Mouse (Mus musculus): ENCODE data around the gene Myh10. TPM values are rescaled to one million over a fixed set of nuclear protein-coding genes. Genes with fewer than 3 reads are reported as not detected.

The Myh10 gene
- polyA plus RNA-seq, 1 experiment from 2014 or later = 125 TPM

GRCm38 (mm10) chr11:68769770-68770510 is 78.6 kb downstream of the Myh10 start:
- WGBS = 87% methylated on average over 9 of the region's 9 CpGs
- H3K4me2 ChIP-seq (ENCODE audit: low read depth, low read length) = no peak overlapping the region

GRCm38 (mm10) chr11:68776147-68776655 is 84.8 kb downstream of the Myh10 start:
- Histone ChIP-seq H3K4me3 (ENCODE audit: low read length) (no peak overlapping the region), H3K9me3 (ENCODE audit: control insufficient read depth, low read length) (no peaks in the 10 kb centered on the region), H3K27me3 (ENCODE audit: control insufficient read depth, insufficient read depth, low read depth, low read length) (no peaks in the 10 kb centered on the region), H3K9ac (ENCODE audit: low read length) (no peak overlapping the region), H3K27ac (ENCODE audit: low read length) (no peak overlapping the region), H3K36me3 (ENCODE audit: control insufficient read depth, insufficient read depth, low read length) (peaks cover 33% of the 10 kb centered on the region), H3K4me2 (ENCODE audit: low read depth, low read length) (no peak overlapping the region), H3K4me1 (replicated peaks; ENCODE audit: control insufficient read depth, insufficient read depth, low read length) (no peaks in the 10 kb centered on the region)
- WGBS = 77% methylated on average over 7 of the region's 7 CpGs
- no peak for ATAC-seq (ENCODE audit: low read depth)

More at GRCm38 (mm10) chr11:68769770-68770510, 78.6 kb downstream of the Myh10 start:
- Histone ChIP-seq H3K27ac (ENCODE audit: low read length) (no peak overlapping the region), H3K9ac (ENCODE audit: low read length) (no peak overlapping the region), H3K4me3 (ENCODE audit: low read length) (no peak overlapping the region), H3K4me1 (replicated peaks; ENCODE audit: control insufficient read depth, insufficient read depth, low read length) (no peaks in the 10 kb centered on the region), H3K27me3 (ENCODE audit: control insufficient read depth, insufficient read depth, low read depth, low read length) (no peaks in the 10 kb centered on the region), H3K9me3 (ENCODE audit: control insufficient read depth, low read length) (no peaks in the 10 kb centered on the region), H3K36me3 (ENCODE audit: control insufficient read depth, insufficient read depth, low read length) (peaks cover 52% of the 10 kb centered on the region)
- no peak for ATAC-seq (ENCODE audit: low read depth)

DNA sequence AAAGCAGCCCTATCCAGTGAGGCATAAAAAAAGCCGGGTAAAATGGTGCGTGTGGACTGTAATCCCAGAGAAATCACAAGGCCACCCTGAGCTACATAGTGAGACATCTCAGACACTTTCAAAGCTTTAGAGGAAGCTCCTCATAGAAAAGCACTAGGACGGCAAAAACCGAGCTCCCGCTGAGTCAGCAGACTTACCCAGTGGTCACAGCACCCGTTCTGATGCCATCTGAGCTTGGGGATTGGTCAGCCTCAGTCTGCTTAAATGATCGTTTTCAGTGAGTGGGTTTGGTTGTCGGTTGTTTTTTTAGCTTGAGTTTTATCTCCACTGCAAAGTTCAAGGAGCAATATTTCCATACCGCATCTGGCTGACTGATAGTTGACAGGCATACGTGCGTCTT is 86.6 kb downstream of the Myh10 start:
- H3K4me3 ChIP-seq (ENCODE audit: low read length) = no peak overlapping the region
- H3K4me2 ChIP-seq (ENCODE audit: low read depth, low read length) = no peak overlapping the region
- H3K9me3 ChIP-seq (ENCODE audit: control insufficient read depth, low read length) = no peaks in the 10 kb centered on the region
- WGBS = 81% methylated on average over 11 of the region's 11 CpGs
- no peak overlapping the region for H3K9ac ChIP-seq (ENCODE audit: low read length)
- H3K27me3 ChIP-seq (ENCODE audit: control insufficient read depth, insufficient read depth, low read depth, low read length) = no peaks in the 10 kb centered on the region
- H3K4me1 ChIP-seq (replicated peaks; ENCODE audit: control insufficient read depth, insufficient read depth, low read length) = no peaks in the 10 kb centered on the region
- H3K27ac ChIP-seq (ENCODE audit: low read length) = no peak overlapping the region
- H3K36me3 ChIP-seq (ENCODE audit: control insufficient read depth, insufficient read depth, low read length) = peaks cover 36% of the 10 kb centered on the region
- no peak for ATAC-seq (ENCODE audit: low read depth)

GRCm38 (mm10) chr11:68778855-68779254 is 87.5 kb downstream of the Myh10 start:
- Histone ChIP-seq H3K4me2 (ENCODE audit: low read depth, low read length) (no peak overlapping the region), H3K4me1 (replicated peaks; ENCODE audit: control insufficient read depth, insufficient read depth, low read length) (no peaks in the 10 kb centered on the region), H3K27ac (ENCODE audit: low read length) (no peak overlapping the region), H3K27me3 (ENCODE audit: control insufficient read depth, insufficient read depth, low read depth, low read length) (no peaks in the 10 kb centered on the region), H3K4me3 (ENCODE audit: low read length) (no peak overlapping the region), H3K9ac (ENCODE audit: low read length) (no peak overlapping the region), H3K36me3 (ENCODE audit: control insufficient read depth, insufficient read depth, low read length) (peaks cover 42% of the 10 kb centered on the region), H3K9me3 (ENCODE audit: control insufficient read depth, low read length) (no peaks in the 10 kb centered on the region)
- ATAC-seq (ENCODE audit: low read depth) = no peak

- no peak overlapping the region for H3K27ac ChIP-seq (ENCODE audit: low read length)
- no peak for ATAC-seq (ENCODE audit: low read depth)
Measured at GRCm38 (mm10) chr11:68779735-68780465, 88.5 kb downstream of the Myh10 start.

DNA sequence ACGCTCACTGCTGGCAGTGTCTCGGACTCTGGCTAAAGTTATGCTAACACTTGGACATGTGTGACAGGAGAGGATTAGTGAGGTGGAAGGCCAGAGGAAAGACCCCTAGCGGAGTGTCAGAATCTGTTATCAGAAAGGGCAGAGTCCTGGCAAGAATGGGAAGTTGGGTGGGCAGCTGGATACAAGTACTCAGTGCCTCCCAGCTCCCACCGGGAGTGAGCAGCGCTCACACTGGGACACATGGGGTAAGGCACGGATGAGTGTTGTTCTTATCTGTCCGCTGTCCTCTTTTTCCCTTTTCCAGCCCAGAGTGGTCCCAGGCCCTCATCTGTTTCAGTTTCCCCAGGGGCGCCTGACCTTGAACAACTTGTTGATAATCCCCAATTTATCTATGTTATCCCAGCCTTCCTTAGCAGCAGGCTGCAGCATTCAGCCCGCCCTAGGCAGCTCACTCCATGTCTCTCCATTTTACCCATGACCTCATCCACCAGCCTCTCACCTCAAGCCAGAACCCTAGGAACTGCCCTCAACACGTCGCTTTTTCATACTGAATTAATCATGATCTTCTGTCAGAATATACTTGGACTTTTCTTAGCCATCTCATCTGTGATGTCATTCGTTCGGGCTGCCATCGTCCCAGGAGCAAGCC is 89.2 kb downstream of the Myh10 start:
- ATAC-seq (ENCODE audit: low read depth) = no peak
- H3K9me3 ChIP-seq (ENCODE audit: control insufficient read depth, low read length) = no peaks in the 10 kb centered on the region
- no peak overlapping the region for H3K4me3 ChIP-seq (ENCODE audit: low read length)
- H3K27ac ChIP-seq (ENCODE audit: low read length) = no peak overlapping the region
- no peaks in the 10 kb centered on the region for H3K4me1 ChIP-seq (replicated peaks; ENCODE audit: control insufficient read depth, insufficient read depth, low read length)
- WGBS = 70% methylated on average over 14 of the region's 14 CpGs
- H3K9ac ChIP-seq (ENCODE audit: low read length) = no peak overlapping the region
- H3K27me3 ChIP-seq (ENCODE audit: control insufficient read depth, insufficient read depth, low read depth, low read length) = no peaks in the 10 kb centered on the region
- H3K4me2 ChIP-seq (ENCODE audit: low read depth, low read length) = no peak overlapping the region
- peaks cover 51% of the 10 kb centered on the region for H3K36me3 ChIP-seq (ENCODE audit: control insufficient read depth, insufficient read depth, low read length)

More at GRCm38 (mm10) chr11:68779735-68780465, 88.5 kb downstream of the Myh10 start:
- 78% methylated on average over 10 of the region's 10 CpGs for WGBS
- no peaks in the 10 kb centered on the region for H3K4me1 ChIP-seq (replicated peaks; ENCODE audit: control insufficient read depth, insufficient read depth, low read length)
- H3K9ac ChIP-seq (ENCODE audit: low read length) = no peak overlapping the region
- H3K36me3 ChIP-seq (ENCODE audit: control insufficient read depth, insufficient read depth, low read length) = peaks cover 47% of the 10 kb centered on the region
- no peak overlapping the region for H3K4me2 ChIP-seq (ENCODE audit: low read depth, low read length)
- no peaks in the 10 kb centered on the region for H3K9me3 ChIP-seq (ENCODE audit: control insufficient read depth, low read length)
- H3K27me3 ChIP-seq (ENCODE audit: control insufficient read depth, insufficient read depth, low read depth, low read length) = no peaks in the 10 kb centered on the region
- no peak overlapping the region for H3K4me3 ChIP-seq (ENCODE audit: low read length)

GRCm38 (mm10) chr11:68782336-68782735 is 91.0 kb downstream of the Myh10 start:
- H3K4me3 ChIP-seq (ENCODE audit: low read length) = no peak overlapping the region
- H3K27me3 ChIP-seq (ENCODE audit: control insufficient read depth, insufficient read depth, low read depth, low read length) = no peaks in the 10 kb centered on the region
- WGBS = 84% methylated on average over 9 of the region's 9 CpGs
- H3K36me3 ChIP-seq (ENCODE audit: control insufficient read depth, insufficient read depth, low read length) = peaks cover 56% of the 10 kb centered on the region
- no peak for ATAC-seq (ENCODE audit: low read depth)
- no peak overlapping the region for H3K27ac ChIP-seq (ENCODE audit: low read length)
- H3K4me2 ChIP-seq (ENCODE audit: low read depth, low read length) = no peak overlapping the region
- H3K4me1 ChIP-seq (replicated peaks; ENCODE audit: control insufficient read depth, insufficient read depth, low read length) = no peaks in the 10 kb centered on the region
- H3K9ac ChIP-seq (ENCODE audit: low read length) = no peak overlapping the region
- H3K9me3 ChIP-seq (ENCODE audit: control insufficient read depth, low read length) = no peaks in the 10 kb centered on the region

- Histone ChIP-seq H3K9me3 (ENCODE audit: control insufficient read depth, low read length) (no peaks in the 10 kb centered on the region), H3K27me3 (ENCODE audit: control insufficient read depth, insufficient read depth, low read depth, low read length) (no peaks in the 10 kb centered on the region), H3K4me1 (replicated peaks; ENCODE audit: control insufficient read depth, insufficient read depth, low read length) (no peaks in the 10 kb centered on the region), H3K4me2 (ENCODE audit: low read depth, low read length) (no peak overlapping the region), H3K36me3 (ENCODE audit: control insufficient read depth, insufficient read depth, low read length) (peaks cover 71% of the 10 kb centered on the region), H3K4me3 (ENCODE audit: low read length) (no peak overlapping the region), H3K9ac (ENCODE audit: low read length) (no peak overlapping the region), H3K27ac (ENCODE audit: low read length) (no peak overlapping the region)
- ATAC-seq (ENCODE audit: low read depth) = no peak
- 78% methylated on average over 8 of the region's 8 CpGs for WGBS
Measured at GRCm38 (mm10) chr11:68785813-68786212, 94.5 kb downstream of the Myh10 start.

DNA sequence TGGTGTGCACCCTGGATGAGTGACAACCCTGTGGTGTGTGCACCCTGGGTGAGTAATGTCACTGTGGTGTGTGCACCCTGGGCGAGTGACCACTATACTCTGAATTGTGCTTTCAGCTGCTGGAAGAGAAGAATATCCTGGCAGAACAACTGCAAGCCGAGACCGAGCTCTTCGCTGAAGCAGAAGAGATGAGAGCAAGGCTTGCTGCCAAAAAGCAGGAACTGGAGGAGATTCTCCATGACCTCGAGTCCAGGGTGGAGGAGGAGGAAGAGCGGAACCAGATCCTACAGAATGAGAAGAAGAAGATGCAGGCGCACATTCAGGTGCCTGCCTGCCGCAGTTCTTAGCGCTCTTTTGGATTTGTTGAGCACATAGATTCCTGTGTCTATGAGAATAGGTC is 95.9 kb downstream of the Myh10 start:
- Histone ChIP-seq H3K27ac (ENCODE audit: low read length) (no peak overlapping the region), H3K4me1 (replicated peaks; ENCODE audit: control insufficient read depth, insufficient read depth, low read length) (no peaks in the 10 kb centered on the region), H3K27me3 (ENCODE audit: control insufficient read depth, insufficient read depth, low read depth, low read length) (no peaks in the 10 kb centered on the region), H3K4me2 (ENCODE audit: low read depth, low read length) (no peak overlapping the region), H3K4me3 (ENCODE audit: low read length) (no peak overlapping the region), H3K9me3 (ENCODE audit: control insufficient read depth, low read length) (no peaks in the 10 kb centered on the region), H3K9ac (ENCODE audit: low read length) (no peak overlapping the region), H3K36me3 (ENCODE audit: control insufficient read depth, insufficient read depth, low read length) (peaks cover 75% of the 10 kb centered on the region)
- WGBS = 89% methylated on average over 9 of the region's 9 CpGs
- ATAC-seq (ENCODE audit: low read depth) = no peak

Data from lung, embryonic 16.5 days (tissue).